Mouse (Mus musculus) thymus, adult 2 months (tissue): ENCODE results near the gene Brms1.

ENCODE experiments used
- CTCF ChIP-seq: fragments of 200-500 bp; IDR thresholded peaks from 2 replicates; pipeline ENCODE4 v1.5.1; 2012; ENCODE audit warnings: mild to moderate bottlenecking, control low read depth, low read length, moderate library complexity, borderline replicate concordance; ENCODE audit not compliant: control insufficient read depth, poor library complexity, insufficient read depth; ENCODE audit errors: extremely low read depth
- POLR2A ChIP-seq: fragments of 200-500 bp; IDR thresholded peaks from 2 replicates; pipeline ENCODE4 v1.6.1; 2012; ENCODE audit warnings: mild to moderate bottlenecking, low read length, control low read depth, moderate library complexity; ENCODE audit not compliant: control insufficient read depth, poor library complexity, insufficient read depth; ENCODE audit errors: extremely low read depth

DNA sequence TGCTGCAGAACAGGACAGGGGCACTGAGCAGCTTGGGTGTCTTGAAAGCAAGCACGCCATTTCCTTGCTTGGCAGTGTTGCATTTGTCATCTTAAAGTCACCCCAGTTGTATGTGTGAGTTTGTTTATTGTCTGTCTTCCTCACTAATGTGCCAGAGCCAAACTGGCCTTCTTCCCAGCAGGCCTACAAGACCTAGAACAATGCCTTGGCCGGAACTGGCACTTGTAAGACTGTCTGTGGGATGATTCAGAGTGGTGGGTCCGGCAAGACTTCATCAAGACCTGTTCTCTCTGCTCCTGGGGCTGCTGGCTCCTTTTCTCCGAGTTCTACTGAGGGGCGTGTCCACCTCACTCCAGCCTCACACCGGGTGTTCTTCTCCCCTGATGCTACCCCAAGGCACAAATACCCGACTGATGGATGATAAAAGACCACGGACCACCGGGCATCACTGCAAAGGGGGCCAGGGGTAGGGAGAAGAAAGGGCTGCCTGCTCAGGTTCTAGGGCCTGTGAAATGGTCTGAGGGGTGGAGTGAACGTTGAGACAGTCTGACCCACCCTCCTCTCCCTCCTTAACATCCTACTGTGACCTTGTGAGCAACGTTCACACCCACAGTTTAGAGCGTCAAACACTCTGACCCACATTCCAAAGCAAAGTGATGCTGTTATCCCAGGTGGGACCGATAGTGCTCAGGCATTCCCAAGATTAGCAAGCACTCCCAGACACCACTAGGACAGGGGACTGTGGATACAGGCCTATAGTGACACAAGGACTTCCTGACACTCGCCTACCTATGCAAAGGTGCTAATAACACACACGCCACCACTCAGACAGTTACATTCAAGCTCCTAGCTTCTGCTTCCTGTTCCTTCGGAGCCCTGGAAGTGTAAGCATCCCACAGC lies 17.0 kb downstream of the Brms1 start:
- TF ChIP-seq CTCF: no peak
- no peak for TF ChIP-seq POLR2A
